Mouse (Mus musculus): ENCODE data around the gene Mnx1. TPM values are rescaled to one million over a fixed set of nuclear protein-coding genes. Genes with fewer than 3 reads are reported as not detected.

Gene Mnx1
- polyA plus RNA-seq, 1 experiment, result not detected

DNA sequence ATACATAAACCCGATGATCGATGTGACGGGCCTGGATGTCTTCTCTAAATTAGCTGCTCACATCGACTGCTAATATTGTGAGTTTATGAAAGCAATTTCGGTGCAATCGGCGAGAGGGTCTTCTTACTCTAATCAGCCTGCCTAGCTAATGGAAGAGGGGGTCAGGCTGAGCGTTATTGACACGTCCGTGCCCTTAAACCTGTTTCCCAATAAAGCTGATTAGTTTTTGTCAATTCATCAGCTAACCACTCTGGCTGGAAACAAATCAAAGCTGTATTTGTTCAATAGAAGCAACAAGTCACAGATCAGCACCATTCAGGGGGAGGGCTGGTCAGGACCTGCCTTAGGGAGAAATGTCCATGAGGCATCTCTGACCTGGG is 7.7 kb upstream of the Mnx1 start:
- no peaks in the 10 kb centered on the region for H3K79me3 ChIP-seq (ENCODE audit: low read depth)
- TF ChIP-seq USF1 (IDR thresholded peaks at IDR 0.05; ENCODE audit: low read depth) (no peak), CTCF (IDR thresholded peaks at IDR 0.05; ENCODE audit: control insufficient read depth, insufficient read depth, insufficient read length) (no peak), MYOG (IDR thresholded peaks at IDR 0.05; ENCODE audit: control insufficient read depth, extremely low read depth, insufficient read length) (no peak), FOSL1 (IDR thresholded peaks at IDR 0.05; ENCODE audit: insufficient read depth, low read length, poor library complexity, severe bottlenecking) (no peak), CEBPB (IDR thresholded peaks at IDR 0.05; ENCODE audit: low read depth) (no peak), MAX (IDR thresholded peaks at IDR 0.05) (no peak), MYOD1 (IDR thresholded peaks at IDR 0.05; ENCODE audit: control insufficient read depth, insufficient read length, low read depth) (no peak)
- H3ac ChIP-seq (ENCODE audit: control insufficient read depth, insufficient read length, low read depth), result no peak overlapping the region
- peaks cover 71% of the 10 kb centered on the region for H3K27me3 ChIP-seq (ENCODE audit: control insufficient read depth, insufficient read depth, insufficient read length)
- H3K4me3 ChIP-seq (ENCODE audit: insufficient read depth, poor library complexity, severe bottlenecking), result no peak overlapping the region
- H3K36me3 ChIP-seq (ENCODE audit: control insufficient read depth, insufficient read depth), result no peaks in the 10 kb centered on the region
- H3K79me2 ChIP-seq (ENCODE audit: control insufficient read depth, insufficient read depth), result no peaks in the 10 kb centered on the region

DNA sequence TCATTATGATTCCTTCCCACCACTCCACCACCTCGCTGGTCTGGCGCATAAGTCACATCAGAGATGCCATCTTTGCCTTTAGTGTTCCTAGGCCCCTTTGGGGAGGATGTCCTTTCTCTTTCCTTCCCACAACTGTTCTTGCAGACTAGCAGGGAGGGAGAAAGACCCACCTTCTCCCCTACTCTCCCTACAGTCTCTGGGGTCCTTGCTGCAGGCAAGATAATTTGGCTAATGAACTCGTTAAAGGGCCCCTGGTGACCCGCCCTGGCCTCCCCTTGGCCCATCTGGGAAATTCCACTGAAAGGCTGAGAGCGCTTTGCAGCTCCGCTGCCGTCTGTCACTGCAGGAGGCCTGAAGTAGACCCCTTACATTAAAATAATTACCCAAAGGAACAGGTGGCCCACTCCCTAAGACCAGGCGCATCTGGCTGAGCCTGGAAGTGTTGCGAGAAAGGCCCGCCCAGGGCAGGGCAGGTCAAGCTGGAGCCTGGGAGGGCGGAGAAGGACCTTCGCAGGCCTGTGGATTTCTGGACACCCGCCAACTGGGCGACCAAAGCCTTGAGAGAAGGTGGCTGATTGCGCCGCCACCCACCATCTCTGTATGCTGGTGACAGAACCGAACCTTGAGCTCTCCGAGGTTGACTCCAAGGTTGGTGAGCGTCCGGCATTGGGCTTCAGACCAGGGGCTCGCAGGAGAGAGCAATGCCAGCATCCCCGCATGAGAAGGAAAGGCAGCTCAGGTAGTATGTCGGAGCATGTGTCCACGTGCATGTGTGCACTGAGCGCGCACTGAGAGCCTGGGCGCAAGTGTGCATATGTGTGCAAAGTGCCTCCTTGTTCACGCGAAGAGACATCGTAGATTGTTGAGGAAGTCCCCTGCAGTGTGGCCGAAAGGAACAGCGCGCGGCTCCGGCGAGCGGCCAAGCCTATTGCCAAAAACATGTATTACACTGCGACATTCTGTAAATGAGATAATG is 7.0 kb upstream of the Mnx1 start:
- no peaks in the 10 kb centered on the region for H3K79me3 ChIP-seq (ENCODE audit: low read depth)
- no peak overlapping the region for H3K4me3 ChIP-seq (ENCODE audit: insufficient read depth, poor library complexity, severe bottlenecking)
- peaks cover 77% of the 10 kb centered on the region for H3K27me3 ChIP-seq (ENCODE audit: control insufficient read depth, insufficient read depth, insufficient read length)
- H3K36me3 ChIP-seq (ENCODE audit: control insufficient read depth, insufficient read depth), result no peaks in the 10 kb centered on the region
- H3K79me2 ChIP-seq (ENCODE audit: control insufficient read depth, insufficient read depth), result no peaks in the 10 kb centered on the region
- TF ChIP-seq FOSL1 (IDR thresholded peaks at IDR 0.05; ENCODE audit: insufficient read depth, low read length, poor library complexity, severe bottlenecking) (no peak), USF1 (IDR thresholded peaks at IDR 0.05; ENCODE audit: low read depth) (no peak), MYOD1 (IDR thresholded peaks at IDR 0.05; ENCODE audit: control insufficient read depth, insufficient read length, low read depth) (no peak), MYOG (IDR thresholded peaks at IDR 0.05; ENCODE audit: control insufficient read depth, extremely low read depth, insufficient read length) (no peak), MAX (IDR thresholded peaks at IDR 0.05) (no peak), CTCF (IDR thresholded peaks at IDR 0.05; ENCODE audit: control insufficient read depth, insufficient read depth, insufficient read length) (no peak), CEBPB (IDR thresholded peaks at IDR 0.05; ENCODE audit: low read depth) (no peak)
- no peak overlapping the region for H3ac ChIP-seq (ENCODE audit: control insufficient read depth, insufficient read length, low read depth)

DNA sequence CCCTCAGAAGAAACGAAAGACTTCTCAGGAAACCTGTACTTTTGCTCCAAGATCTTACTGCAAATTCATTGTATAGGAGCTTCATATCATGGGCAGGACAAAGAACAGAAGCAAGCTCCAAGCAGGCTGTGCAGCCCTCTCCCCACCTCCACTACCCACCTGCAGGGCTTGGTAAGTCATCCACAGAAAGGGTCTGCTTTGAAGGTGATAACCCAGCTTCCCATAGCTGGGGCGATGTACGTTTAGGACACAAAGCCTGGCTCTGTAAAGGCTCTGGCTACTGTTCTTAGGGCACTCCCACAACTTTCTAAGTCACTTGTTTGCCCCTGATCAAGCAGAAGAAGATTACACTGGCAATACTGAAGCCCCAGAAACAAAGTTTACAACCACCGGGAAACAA is 5.5 kb upstream of the Mnx1 start:
- TF ChIP-seq CEBPB (IDR thresholded peaks at IDR 0.05; ENCODE audit: low read depth) (no peak), MYOD1 (IDR thresholded peaks at IDR 0.05; ENCODE audit: control insufficient read depth, insufficient read length, low read depth) (no peak), CTCF (IDR thresholded peaks at IDR 0.05; ENCODE audit: control insufficient read depth, insufficient read depth, insufficient read length) (no peak), USF1 (IDR thresholded peaks at IDR 0.05; ENCODE audit: low read depth) (no peak), FOSL1 (IDR thresholded peaks at IDR 0.05; ENCODE audit: insufficient read depth, low read length, poor library complexity, severe bottlenecking) (no peak), MAX (IDR thresholded peaks at IDR 0.05) (no peak), MYOG (IDR thresholded peaks at IDR 0.05; ENCODE audit: control insufficient read depth, extremely low read depth, insufficient read length) (no peak)
- H3K79me2 ChIP-seq (ENCODE audit: control insufficient read depth, insufficient read depth), result no peaks in the 10 kb centered on the region
- H3K36me3 ChIP-seq (ENCODE audit: control insufficient read depth, insufficient read depth), result no peaks in the 10 kb centered on the region
- H3K27me3 ChIP-seq (ENCODE audit: control insufficient read depth, insufficient read depth, insufficient read length), result peaks cover 79% of the 10 kb centered on the region
- H3K79me3 ChIP-seq (ENCODE audit: low read depth), result no peaks in the 10 kb centered on the region
- no peak overlapping the region for H3ac ChIP-seq (ENCODE audit: control insufficient read depth, insufficient read length, low read depth)
- H3K4me3 ChIP-seq (ENCODE audit: insufficient read depth, poor library complexity, severe bottlenecking), result no peak overlapping the region

DNA sequence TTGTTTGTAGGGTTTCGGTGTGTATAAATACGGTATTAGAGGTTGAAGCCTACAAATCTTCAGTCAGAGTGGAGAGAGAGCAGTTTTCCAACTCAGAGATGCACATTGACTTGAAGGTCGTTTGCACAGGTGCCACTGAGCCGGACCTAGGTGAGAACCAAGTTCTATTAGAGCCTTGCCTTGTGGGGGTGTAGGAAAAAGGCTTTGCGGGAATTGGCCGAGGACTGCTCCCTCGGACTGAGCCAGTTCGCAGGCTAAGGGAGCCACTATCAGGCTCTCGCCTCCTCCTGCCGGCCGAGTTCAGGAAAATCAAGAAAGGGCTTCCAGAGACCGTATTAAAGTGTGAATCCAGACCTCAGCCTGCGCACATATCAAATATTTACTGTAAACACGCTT is 926 bp upstream of the Mnx1 start:
- no peak overlapping the region for H3K4me3 ChIP-seq (ENCODE audit: insufficient read depth, poor library complexity, severe bottlenecking)
- H3ac ChIP-seq (ENCODE audit: control insufficient read depth, insufficient read length, low read depth), result no peak overlapping the region
- H3K79me2 ChIP-seq (ENCODE audit: control insufficient read depth, insufficient read depth), result no peaks in the 10 kb centered on the region
- peaks cover 81% of the 10 kb centered on the region for H3K27me3 ChIP-seq (ENCODE audit: control insufficient read depth, insufficient read depth, insufficient read length)
- TF ChIP-seq CTCF (IDR thresholded peaks at IDR 0.05; ENCODE audit: control insufficient read depth, insufficient read depth, insufficient read length) (no peak), MYOD1 (IDR thresholded peaks at IDR 0.05; ENCODE audit: control insufficient read depth, insufficient read length, low read depth) (no peak), MAX (IDR thresholded peaks at IDR 0.05) (no peak), USF1 (IDR thresholded peaks at IDR 0.05; ENCODE audit: low read depth) (no peak), CEBPB (IDR thresholded peaks at IDR 0.05; ENCODE audit: low read depth) (no peak), MYOG (IDR thresholded peaks at IDR 0.05; ENCODE audit: control insufficient read depth, extremely low read depth, insufficient read length) (no peak), FOSL1 (IDR thresholded peaks at IDR 0.05; ENCODE audit: insufficient read depth, low read length, poor library complexity, severe bottlenecking) (no peak)
- H3K36me3 ChIP-seq (ENCODE audit: control insufficient read depth, insufficient read depth), result no peaks in the 10 kb centered on the region
- H3K79me3 ChIP-seq (ENCODE audit: low read depth), result no peaks in the 10 kb centered on the region

DNA sequence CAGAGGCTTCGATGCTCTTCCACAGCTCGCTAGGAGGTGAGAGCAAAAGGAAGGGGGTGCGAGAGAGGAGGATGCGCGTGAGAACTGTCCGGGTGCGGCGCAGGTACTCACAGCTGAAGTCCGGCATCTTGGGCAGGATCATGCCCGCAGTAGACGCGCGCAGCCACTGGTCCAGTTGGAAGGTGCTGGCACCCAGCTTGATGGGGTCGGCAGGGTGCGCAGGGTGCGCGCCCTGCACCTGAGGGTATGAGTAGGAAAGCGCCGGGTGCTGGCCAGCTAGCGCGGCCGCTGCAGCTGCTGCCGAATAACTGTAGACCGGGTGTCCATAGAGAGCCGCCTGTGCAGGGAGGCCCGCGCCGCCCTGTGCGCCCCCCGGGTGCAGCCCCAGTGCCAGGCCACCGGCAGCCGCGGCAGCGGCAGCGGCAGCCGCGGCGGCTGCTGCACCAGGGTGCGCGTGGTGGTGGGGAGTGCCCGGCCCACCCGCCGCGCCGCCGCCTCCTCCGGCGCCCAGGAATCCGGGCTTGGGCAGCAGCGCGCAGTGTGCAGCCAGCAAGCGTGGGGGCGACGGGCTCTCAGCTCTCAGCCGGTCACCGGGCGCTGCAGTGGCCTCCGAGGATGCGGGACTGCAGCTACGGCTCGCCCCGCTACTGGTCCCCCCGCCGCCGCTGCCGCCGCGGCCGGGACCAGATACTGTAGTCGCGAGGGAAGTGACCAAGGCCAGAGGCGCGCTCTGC is 629 bp downstream of the Mnx1 start:
- Histone ChIP-seq H3K4me3 (ENCODE audit: insufficient read depth, poor library complexity, severe bottlenecking) (no peak overlapping the region), H3K79me3 (ENCODE audit: low read depth) (no peaks in the 10 kb centered on the region), H3K27me3 (ENCODE audit: control insufficient read depth, insufficient read depth, insufficient read length) (peaks cover 84% of the 10 kb centered on the region), H3ac (ENCODE audit: control insufficient read depth, insufficient read length, low read depth) (no peak overlapping the region), H3K79me2 (ENCODE audit: control insufficient read depth, insufficient read depth) (no peaks in the 10 kb centered on the region), H3K36me3 (ENCODE audit: control insufficient read depth, insufficient read depth) (no peaks in the 10 kb centered on the region)
- TF ChIP-seq CEBPB (IDR thresholded peaks at IDR 0.05; ENCODE audit: low read depth) (no peak), FOSL1 (IDR thresholded peaks at IDR 0.05; ENCODE audit: insufficient read depth, low read length, poor library complexity, severe bottlenecking) (no peak), USF1 (IDR thresholded peaks at IDR 0.05; ENCODE audit: low read depth) (no peak), MYOG (IDR thresholded peaks at IDR 0.05; ENCODE audit: control insufficient read depth, extremely low read depth, insufficient read length) (no peak), CTCF (IDR thresholded peaks at IDR 0.05; ENCODE audit: control insufficient read depth, insufficient read depth, insufficient read length) (no peak), MYOD1 (IDR thresholded peaks at IDR 0.05; ENCODE audit: control insufficient read depth, insufficient read length, low read depth) (no peak), MAX (IDR thresholded peaks at IDR 0.05) (no peak)
